Mouse (Mus musculus): Measurements from ENCODE around the gene Zfyve19.

Gene Zfyve19

DNA sequence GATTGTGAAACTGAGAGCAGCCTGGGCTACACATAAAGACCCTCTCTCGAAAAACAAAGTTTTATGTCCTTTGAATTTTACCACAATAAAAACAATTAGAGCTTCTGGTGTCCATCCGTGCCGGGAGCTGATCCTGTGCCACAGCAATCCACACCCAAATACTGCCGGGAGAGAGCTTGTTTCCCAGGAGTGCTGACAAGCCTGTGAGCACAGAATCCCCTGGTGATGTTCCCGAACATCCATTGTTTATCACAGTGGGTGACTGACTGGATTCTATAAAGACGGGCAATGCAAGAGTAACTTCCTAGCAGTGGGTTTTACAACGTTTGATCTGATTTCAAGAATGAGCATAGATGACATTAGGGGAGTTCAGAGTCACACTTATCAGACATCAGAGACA is 46.6 kb downstream of the Zfyve19 start:
- no peak for DNase-seq (ENCODE audit: low spot score)

DNA sequence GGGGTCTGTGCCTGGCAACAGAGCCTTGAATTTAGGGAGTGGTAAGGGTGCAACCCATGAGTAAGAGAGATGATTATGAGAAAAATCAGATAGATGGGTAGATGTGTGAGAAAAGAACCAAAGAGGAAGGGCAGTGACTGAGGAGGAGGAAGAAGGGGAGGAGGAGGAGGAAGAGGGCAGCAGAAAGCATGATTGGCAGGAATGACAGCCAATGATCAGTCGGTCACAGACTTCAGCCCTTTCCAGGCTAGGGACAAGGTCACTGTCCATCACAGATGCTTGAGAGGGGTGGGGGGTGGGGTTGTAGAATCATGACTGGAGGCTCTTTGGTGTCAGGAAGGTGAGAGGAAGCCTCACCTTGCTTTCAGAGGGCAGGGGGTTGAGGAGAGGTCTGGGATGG is 52.1 kb downstream of the Zfyve19 start:
- no peak for DNase-seq (ENCODE audit: low spot score)

DNA sequence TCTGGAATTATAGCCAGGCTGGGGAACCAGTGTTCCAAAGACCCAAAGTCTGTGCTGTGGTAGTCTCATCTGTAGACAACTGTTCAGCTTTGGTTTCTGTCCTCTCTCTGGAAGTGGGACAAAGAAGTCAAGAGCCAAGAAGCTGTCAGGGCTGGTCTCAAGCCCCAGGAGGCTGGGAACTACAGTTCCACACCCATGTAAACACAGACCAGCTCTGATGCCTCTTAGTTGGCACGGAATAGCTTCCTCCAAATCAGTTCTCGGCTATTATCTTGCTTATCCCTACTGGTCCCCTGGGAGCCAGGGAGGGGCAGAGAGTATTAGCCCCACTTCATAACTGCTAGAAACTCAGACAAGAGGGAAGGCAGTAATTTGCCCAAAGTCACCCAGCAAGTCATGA is 52.9 kb downstream of the Zfyve19 start:
- DNase-seq (ENCODE audit: low spot score) = no peak

- DNase-seq (ENCODE audit: low spot score) = no peak
Measured at GRCm38 (mm10) chr2:119262978-119263377, 54.6 kb downstream of the Zfyve19 start.

- no peak for DNase-seq (ENCODE audit: low spot score)
Measured at GRCm38 (mm10) chr2:119263813-119264212, 55.4 kb downstream of the Zfyve19 start.

Data from ovary, postnatal 10 days (tissue).